Mouse (Mus musculus): ENCODE data around the gene Nek8. TPM values are rescaled to one million over a fixed set of nuclear protein-coding genes. Genes with fewer than 3 reads are reported as not detected.

Gene Nek8
- polyA plus RNA-seq, 1 experiment from 2014 or later, result 4.9 TPM

DNA sequence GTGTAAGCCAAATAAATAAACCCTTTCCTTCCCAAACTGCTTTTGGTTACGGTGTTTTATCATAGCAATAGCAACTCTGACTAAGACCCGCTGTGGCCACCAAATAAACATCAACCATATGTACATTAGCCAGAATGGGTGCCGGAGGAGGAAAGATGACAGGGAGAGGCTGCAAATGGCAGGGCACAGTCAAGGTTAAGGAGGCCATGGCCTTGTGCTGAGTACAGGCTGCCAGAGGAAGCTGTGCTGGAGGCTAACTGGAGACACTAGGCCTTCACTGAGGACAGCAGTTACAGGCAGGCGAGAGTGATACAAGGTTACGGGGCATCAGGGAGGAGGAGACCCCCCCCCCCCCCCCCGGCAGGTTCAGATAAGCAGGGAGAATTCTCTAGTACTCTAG is 33.4 kb upstream of the Nek8 start:
- WGBS (ENCODE audit: insufficient replicate concordance), result 84% methylated on average over 6 of the region's 6 CpGs
- Histone ChIP-seq H3K4me1 (ENCODE audit: insufficient read depth) (no peaks in the 10 kb centered on the region), H3K4me2 (ENCODE audit: low read depth, low read length) (no peak overlapping the region)

DNA sequence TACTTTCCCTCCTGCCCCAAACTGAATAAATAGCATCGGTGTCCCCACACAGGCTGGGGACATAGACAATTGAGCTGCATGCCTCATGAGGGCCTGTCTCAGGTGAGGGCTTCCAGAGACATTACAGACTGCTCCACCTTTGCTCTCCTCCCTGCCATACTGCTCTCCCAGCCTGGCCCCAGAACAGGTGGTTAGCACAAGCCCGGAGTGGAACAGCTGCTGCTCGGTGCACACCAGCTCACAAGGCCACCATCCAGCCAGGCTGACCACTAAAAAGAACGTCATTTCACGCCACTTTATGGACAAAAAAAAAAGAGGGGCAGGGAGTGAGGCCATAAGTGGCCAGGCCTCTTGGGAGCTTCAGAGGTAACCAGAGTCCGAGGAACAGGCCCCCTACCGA is 30.7 kb upstream of the Nek8 start:
- H3K36me3 ChIP-seq (replicated peaks; ENCODE audit: insufficient read depth, low read length), result peaks cover 66% of the 10 kb centered on the region

More for the DNA sequence above, 33.4 kb upstream of the Nek8 start:
- Histone ChIP-seq H3K9ac (replicated peaks) (no peak overlapping the region), H3K36me3 (replicated peaks; ENCODE audit: insufficient read depth, low read length) (peaks cover 88% of the 10 kb centered on the region), H3K27ac (ENCODE audit: low read depth) (no peak overlapping the region), H3K9me3 (ENCODE audit: low read length) (no peaks in the 10 kb centered on the region), H3K27me3 (ENCODE audit: insufficient read depth, low read length) (no peaks in the 10 kb centered on the region), H3K4me3 (ENCODE audit: low read depth, low read length) (no peak overlapping the region)
- DNase-seq, result no peak
- TF ChIP-seq CTCF (IDR thresholded peaks at IDR 0.05; ENCODE audit: low read depth), result no peak
- no peak for TF ChIP-seq EP300 (IDR thresholded peaks at IDR 0.05; ENCODE audit: low read depth)
- no peak for ATAC-seq

DNA sequence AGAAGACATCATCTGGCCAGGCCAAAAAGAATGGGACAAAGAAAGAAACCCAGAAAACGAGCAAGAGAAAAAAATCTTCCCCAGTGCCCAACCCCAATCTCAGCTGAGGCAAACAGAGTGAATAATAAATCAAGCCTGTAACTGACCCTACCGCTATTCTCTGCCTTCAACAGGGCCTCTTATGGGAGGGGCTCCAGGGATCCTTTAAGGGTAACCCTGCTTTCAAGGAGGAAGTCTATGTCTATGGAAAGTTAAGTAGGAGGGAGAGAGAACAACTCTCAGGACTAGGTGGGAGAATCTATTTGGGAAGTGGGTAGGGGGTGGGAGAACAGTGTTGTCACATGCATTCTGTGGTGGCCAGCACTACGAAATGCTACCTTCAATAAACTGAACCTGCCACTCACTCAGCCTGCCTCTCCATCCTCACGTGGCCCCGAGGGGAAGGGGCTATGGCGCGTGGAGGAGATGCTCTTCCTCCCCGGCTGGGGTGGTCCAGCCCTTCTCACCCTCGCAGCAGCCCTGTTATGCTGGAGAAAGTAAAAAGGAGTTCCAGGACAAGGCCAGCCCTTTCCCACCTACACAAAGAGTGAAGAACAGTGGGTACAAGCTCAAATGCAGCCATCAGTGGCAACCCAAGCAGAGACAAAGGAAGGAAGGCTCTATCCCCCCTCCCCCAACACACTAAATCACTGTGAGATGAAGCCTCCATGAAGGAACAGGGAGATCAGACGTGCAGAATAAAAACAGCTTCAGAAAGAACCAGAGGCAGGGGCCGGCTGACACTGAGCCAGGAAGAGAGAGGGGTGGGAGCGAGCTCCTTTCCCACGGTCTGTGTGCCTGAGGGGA is 29.1 kb upstream of the Nek8 start:
- Histone ChIP-seq H3K27ac (ENCODE audit: low read depth) (no peak overlapping the region), H3K36me3 (replicated peaks; ENCODE audit: insufficient read depth, low read length) (peaks cover 51% of the 10 kb centered on the region), H3K4me3 (ENCODE audit: low read depth, low read length) (no peak overlapping the region), H3K27me3 (ENCODE audit: insufficient read depth, low read length) (no peaks in the 10 kb centered on the region), H3K9ac (replicated peaks) (no peak overlapping the region), H3K4me1 (ENCODE audit: insufficient read depth) (0 out of 2 replicates have a peak, but pooled peaks cover 3% of the 10 kb centered on the region), H3K4me2 (ENCODE audit: low read depth, low read length) (no peak overlapping the region), H3K9me3 (ENCODE audit: low read length) (no peaks in the 10 kb centered on the region)
- DNase-seq (no peak), ATAC-seq (no peak)
- no peak for TF ChIP-seq EP300 (IDR thresholded peaks at IDR 0.05; ENCODE audit: low read depth)
- no peak for TF ChIP-seq CTCF (IDR thresholded peaks at IDR 0.05; ENCODE audit: low read depth)
- WGBS (ENCODE audit: insufficient replicate concordance), result 84% methylated on average over 13 of the region's 13 CpGs

More for the DNA sequence above, 30.7 kb upstream of the Nek8 start:
- no peak overlapping the region for H3K9ac ChIP-seq (replicated peaks)
- no peak for DNase-seq
- H3K27me3 ChIP-seq (ENCODE audit: insufficient read depth, low read length), result no peaks in the 10 kb centered on the region
- H3K4me2 ChIP-seq (ENCODE audit: low read depth, low read length), result no peak overlapping the region
- H3K9me3 ChIP-seq (ENCODE audit: low read length), result no peaks in the 10 kb centered on the region
- no peak for ATAC-seq
- TF ChIP-seq CTCF (IDR thresholded peaks at IDR 0.05; ENCODE audit: low read depth) (no peak), EP300 (IDR thresholded peaks at IDR 0.05; ENCODE audit: low read depth) (no peak)
- no peak overlapping the region for H3K27ac ChIP-seq (ENCODE audit: low read depth)
- 95% methylated on average over 7 of the region's 7 CpGs for WGBS (ENCODE audit: insufficient replicate concordance)
- H3K4me3 ChIP-seq (ENCODE audit: low read depth, low read length), result no peak overlapping the region
- 0 out of 2 replicates have a peak, but pooled peaks cover 3% of the 10 kb centered on the region for H3K4me1 ChIP-seq (ENCODE audit: insufficient read depth)

DNA sequence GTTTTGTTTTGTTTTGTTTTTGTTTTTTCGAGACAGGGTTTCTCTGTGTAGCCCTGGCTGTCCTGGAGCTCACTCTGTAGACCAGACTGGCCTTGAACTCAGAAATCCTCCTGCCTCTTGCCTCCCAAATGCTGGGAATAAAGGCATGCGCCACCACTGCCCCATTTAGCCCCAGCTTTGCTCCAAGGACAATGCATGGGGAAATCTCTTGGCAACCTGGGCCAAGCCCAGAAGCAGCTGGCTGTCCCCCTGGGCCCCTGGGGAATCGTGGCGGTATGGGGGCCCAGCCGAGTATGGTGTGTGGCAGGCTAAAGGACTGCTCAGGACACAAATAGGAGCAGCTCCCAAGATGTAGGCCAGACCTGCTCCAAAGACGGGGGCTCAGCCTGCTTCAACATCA is 27.8 kb upstream of the Nek8 start:
- Histone ChIP-seq H3K36me3 (replicated peaks; ENCODE audit: insufficient read depth, low read length) (peaks cover 39% of the 10 kb centered on the region), H3K4me2 (ENCODE audit: low read depth, low read length) (no peak overlapping the region), H3K4me1 (ENCODE audit: insufficient read depth) (0 out of 2 replicates have a peak, but pooled peaks cover 3% of the 10 kb centered on the region), H3K4me3 (ENCODE audit: low read depth, low read length) (no peak overlapping the region), H3K9me3 (ENCODE audit: low read length) (no peaks in the 10 kb centered on the region), H3K9ac (replicated peaks) (no peak overlapping the region), H3K27me3 (ENCODE audit: insufficient read depth, low read length) (no peaks in the 10 kb centered on the region), H3K27ac (ENCODE audit: low read depth) (no peak overlapping the region)
- ATAC-seq (no peak), DNase-seq (no peak)
- TF ChIP-seq EP300 (IDR thresholded peaks at IDR 0.05; ENCODE audit: low read depth) (no peak), CTCF (IDR thresholded peaks at IDR 0.05; ENCODE audit: low read depth) (no peak)
- WGBS (ENCODE audit: insufficient replicate concordance), result 85% methylated on average over 6 of the region's 6 CpGs

DNA sequence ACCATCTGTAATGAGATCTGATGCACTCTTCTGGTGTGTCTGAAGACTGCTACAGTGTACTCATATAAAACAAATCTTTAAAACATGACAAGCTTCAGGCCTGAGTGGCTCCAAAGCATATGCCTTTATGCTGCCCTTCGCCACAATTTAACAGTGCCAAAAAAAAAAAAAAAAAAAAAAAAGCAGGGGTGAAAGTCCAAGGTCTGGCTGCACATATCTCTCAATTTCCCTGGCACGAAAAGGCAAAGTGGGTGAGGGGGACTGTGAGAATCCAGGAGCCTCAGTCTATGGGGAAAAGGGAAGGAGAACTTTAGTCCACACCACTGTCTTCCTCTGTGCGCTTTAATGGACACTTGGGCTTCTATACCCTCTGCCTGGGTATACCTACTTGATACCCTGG is 25.9 kb upstream of the Nek8 start:
- H3K27ac ChIP-seq (ENCODE audit: low read depth), result peak overlapping the region; percentile 55; the same call in 1 of the 2 replicates
- no peak overlapping the region; the same call in 1 of the 2 replicates for H3K9ac ChIP-seq (replicated peaks)
- H3K4me3 ChIP-seq (ENCODE audit: low read depth, low read length), result no peak overlapping the region
- H3K9me3 ChIP-seq (ENCODE audit: low read length), result no peaks in the 10 kb centered on the region
- H3K27me3 ChIP-seq (ENCODE audit: insufficient read depth, low read length), result no peaks in the 10 kb centered on the region
- peaks cover 20% of the 10 kb centered on the region for H3K36me3 ChIP-seq (replicated peaks; ENCODE audit: insufficient read depth, low read length)
- 0 out of 2 replicates have a peak, but pooled peaks cover 3% of the 10 kb centered on the region for H3K4me1 ChIP-seq (ENCODE audit: insufficient read depth)
- ATAC-seq (peak; percentile 73), DNase-seq (no peak)
- TF ChIP-seq EP300 (IDR thresholded peaks at IDR 0.05; ENCODE audit: low read depth) (peak; percentile 55), CTCF (IDR thresholded peaks at IDR 0.05; ENCODE audit: low read depth) (no peak)
- H3K4me2 ChIP-seq (ENCODE audit: low read depth, low read length), result peak overlapping the region; percentile 29
- WGBS (ENCODE audit: insufficient replicate concordance), result 66% methylated on average over 3 of the region's 3 CpGs

DNA sequence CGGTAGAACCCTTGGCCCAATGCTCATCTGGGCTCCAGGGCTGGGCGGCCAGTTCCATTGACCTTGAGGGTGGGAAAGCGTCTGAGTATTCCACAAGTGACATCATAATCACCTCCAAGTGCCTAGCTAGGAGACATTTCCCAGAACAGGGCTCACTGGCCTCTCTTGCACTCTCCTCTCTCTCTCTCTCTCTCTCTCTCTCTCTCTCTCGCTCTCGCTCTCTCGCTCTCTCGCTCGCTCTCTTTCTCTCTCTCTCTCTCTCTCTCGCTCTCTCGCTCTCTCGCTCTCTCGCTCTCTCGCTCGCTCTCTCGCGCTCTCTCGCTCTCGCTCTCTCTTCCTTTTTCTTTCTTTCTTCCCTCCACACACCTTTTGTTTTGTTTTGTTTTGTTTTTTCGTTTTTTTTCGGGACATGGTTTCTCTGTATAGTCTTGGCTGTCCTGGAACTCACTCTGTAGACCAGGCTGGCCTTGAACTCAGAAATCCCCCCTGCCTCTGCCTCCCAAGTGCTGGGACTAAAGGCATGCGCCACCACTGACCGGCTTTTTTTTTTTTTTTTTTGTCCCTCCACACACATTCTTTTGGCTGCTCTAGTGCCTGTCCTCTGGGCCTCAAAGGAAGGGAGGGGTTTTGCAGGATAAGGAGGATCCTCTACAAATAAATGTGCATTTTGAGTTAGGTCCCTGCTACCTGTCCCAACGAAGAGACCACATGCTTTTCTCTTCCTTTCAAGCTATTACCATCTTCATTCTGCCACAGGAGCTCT is 18.8 kb upstream of the Nek8 start:
- Histone ChIP-seq H3K4me2 (ENCODE audit: low read depth, low read length) (peak overlapping the region; percentile 94), H3K27me3 (ENCODE audit: insufficient read depth, low read length) (peaks cover 12% of the 10 kb centered on the region), H3K9me3 (ENCODE audit: low read length) (no peaks in the 10 kb centered on the region), H3K36me3 (replicated peaks; ENCODE audit: insufficient read depth, low read length) (peaks cover 3% of the 10 kb centered on the region; the same call in 1 of the 2 replicates), H3K4me1 (ENCODE audit: insufficient read depth) (peaks cover 10% of the 10 kb centered on the region), H3K9ac (replicated peaks) (peak overlapping the region; percentile 59), H3K4me3 (ENCODE audit: low read depth, low read length) (peak overlapping the region; percentile 64), H3K27ac (ENCODE audit: low read depth) (no peak overlapping the region)
- 62% methylated on average over 23 of the region's 23 CpGs for WGBS (ENCODE audit: insufficient replicate concordance)
- TF ChIP-seq EP300 (IDR thresholded peaks at IDR 0.05; ENCODE audit: low read depth) (no peak), CTCF (IDR thresholded peaks at IDR 0.05; ENCODE audit: low read depth) (no peak)
- ATAC-seq (no peak), DNase-seq (no peak)

Data from liver, postnatal 0 days (tissue).